Mouse (Mus musculus) stomach, postnatal 0 days (tissue): Measurements from ENCODE around the gene Col18a1. TPM values are rescaled to one million over a fixed set of nuclear protein-coding genes. Genes with fewer than 3 reads are reported as not detected.

Source experiments
- ATAC-seq: fragments of 200-750 bp; cut with Nextera tagmentation; 2 replicates; pipeline ENCODE4 v1.8.0; 2017; ENCODE audit not compliant: low FRiP score, low TSS enrichment
- DNase-seq: peaks from one replicate; pipeline ENCODE4 v3.0.0-alpha.2; 2016; ENCODE audit warnings: low spot score
- H3K27ac ChIP-seq: fragments of 300-500 bp; sonication (generic); replicated peaks from 2 replicates; pipeline ENCODE4 v1.5.1; 2014; ENCODE audit warnings: mild to moderate bottlenecking, control low read depth
- H3K27me3 ChIP-seq: fragments of 300-500 bp; sonication (generic); 2 replicates; pipeline ENCODE4 v1.6.1; 2014; ENCODE audit warnings: low read length; ENCODE audit not compliant: control insufficient read depth, insufficient read depth
- H3K36me3 ChIP-seq: fragments of 300-500 bp; sonication (generic); 2 replicates; pipeline ENCODE4 v1.6.1; 2014; ENCODE audit warnings: low read length, mixed read lengths; ENCODE audit not compliant: control insufficient read depth, insufficient read depth
- H3K4me1 ChIP-seq: fragments of 300-500 bp; sonication (generic); replicated peaks from 2 replicates; pipeline ENCODE4 v1.6.1; 2014; ENCODE audit warnings: antibody characterized with exemption; ENCODE audit not compliant: control insufficient read depth, insufficient read depth
- H3K4me2 ChIP-seq: fragments of 300-500 bp; sonication (generic); replicated peaks from 2 replicates; pipeline ENCODE4 v1.6.1; 2014; ENCODE audit warnings: low read depth, mild to moderate bottlenecking, control low read depth, moderate library complexity
- H3K4me3 ChIP-seq: fragments of 300-500 bp; sonication (generic); 2 replicates; pipeline ENCODE4 v1.5.1; 2014; ENCODE audit warnings: low read depth, low read length, control low read depth
- H3K9ac ChIP-seq: fragments of 300-500 bp; sonication (generic); 2 replicates; pipeline ENCODE4 v1.6.1; 2014; ENCODE audit warnings: mild to moderate bottlenecking, low read length, control low read depth, mixed read lengths
- H3K9me3 ChIP-seq: fragments of 300-500 bp; sonication (generic); 2 replicates; pipeline ENCODE4 v1.6.1; 2016; ENCODE audit warnings: low read length; ENCODE audit not compliant: control insufficient read depth
- CTCF ChIP-seq: IDR thresholded peaks from 2 replicates; pipeline ENCODE4 v1.5.1; 2016; ENCODE audit warnings: antibody characterized with exemption, low read depth, mild to moderate bottlenecking, moderate library complexity
- EP300 ChIP-seq: optimal IDR thresholded peaks from 2 replicates; pipeline ENCODE3; 2016; ENCODE audit warnings: antibody characterized with exemption
- WGBS: fragments of 180-500 bp; shearing (Covaris S2); extraction: QIAGEN DNeasy Blood & Tissue Kit; methylation state at CpG from one replicate; pipeline ENCODE4 v1.1.7; 2014; 5-methylcytosine and 5-hydroxymethylcytosine counted together
- polyA plus RNA-seq: library from polyadenylated mRNA; unstranded; fragments of >200 nt; fragmentation: Nextera tagmentation; extraction: Ambion mirVana; gene quantifications from 2 replicates; pipeline ENCODE4 v1.2.1, GENCODE M21; 2015

Col18a1 gene
- polyA plus RNA-seq, 1 experiment from 2014 or later = 26.3 TPM

DNA sequence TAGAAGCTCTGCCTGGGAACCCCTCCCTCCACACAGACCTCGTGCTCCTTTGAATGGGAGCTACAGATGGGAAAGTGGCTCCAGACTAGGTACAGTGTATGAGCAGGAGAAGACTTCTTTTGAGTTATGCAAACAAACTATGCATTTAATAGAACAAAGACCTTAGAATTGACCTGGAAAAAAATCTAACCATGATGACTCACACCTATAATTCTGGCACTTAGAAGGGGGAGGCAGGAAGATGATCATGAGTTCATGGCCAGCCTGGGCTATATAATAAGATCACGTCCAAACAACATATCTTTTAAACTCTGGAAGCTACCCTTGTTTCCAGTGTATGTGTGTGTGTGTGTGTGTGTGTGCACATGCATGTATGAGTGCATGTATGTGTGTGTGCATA, 149.3 kb downstream of the Col18a1 start:
- WGBS = 57% methylated on average over 2 of the region's 2 CpGs
- no peaks in the 10 kb centered on the region for H3K9me3 ChIP-seq

DNA sequence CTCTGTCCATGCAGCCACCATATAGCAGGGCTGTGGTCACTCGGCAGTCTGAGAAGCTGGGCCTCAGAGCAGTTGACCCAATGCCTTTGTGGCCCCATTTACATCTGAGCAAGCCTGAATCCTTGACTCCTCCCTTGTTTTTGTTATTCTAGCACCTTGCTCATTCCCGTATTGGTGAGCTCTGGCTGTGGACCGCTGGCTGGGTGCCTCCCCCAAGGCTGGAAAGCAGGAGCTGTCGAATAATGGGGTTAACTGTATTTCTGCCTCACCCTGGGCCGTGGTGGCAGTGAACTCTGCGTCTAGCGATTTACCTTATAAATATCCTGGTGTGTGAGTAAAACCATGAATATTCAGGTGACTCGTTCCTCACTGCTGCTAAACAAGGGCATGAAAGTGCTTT, 149.8 kb downstream of the Col18a1 start:
- TF ChIP-seq EP300 (no peak), CTCF (no peak)
- Histone ChIP-seq H3K9ac (no peak overlapping the region), H3K4me2 (no peak overlapping the region), H3K4me1 (no peaks in the 10 kb centered on the region), H3K36me3 (no peaks in the 10 kb centered on the region), H3K27ac (no peak overlapping the region), H3K9me3 (no peaks in the 10 kb centered on the region), H3K27me3 (no peaks in the 10 kb centered on the region), H3K4me3 (no peak overlapping the region)
- no peak for DNase-seq
- 44% methylated on average over 8 of the region's 8 CpGs for WGBS
- ATAC-seq = no peak

More for the DNA sequence above, 149.3 kb downstream of the Col18a1 start:
- no peak overlapping the region for H3K27ac ChIP-seq
- no peak overlapping the region for H3K9ac ChIP-seq
- TF ChIP-seq EP300 (no peak), CTCF (no peak)
- no peak overlapping the region for H3K4me2 ChIP-seq
- ATAC-seq = no peak
- no peaks in the 10 kb centered on the region for H3K36me3 ChIP-seq
- no peaks in the 10 kb centered on the region for H3K4me1 ChIP-seq
- DNase-seq = no peak
- no peak overlapping the region for H3K4me3 ChIP-seq
- H3K27me3 ChIP-seq = no peaks in the 10 kb centered on the region

DNA sequence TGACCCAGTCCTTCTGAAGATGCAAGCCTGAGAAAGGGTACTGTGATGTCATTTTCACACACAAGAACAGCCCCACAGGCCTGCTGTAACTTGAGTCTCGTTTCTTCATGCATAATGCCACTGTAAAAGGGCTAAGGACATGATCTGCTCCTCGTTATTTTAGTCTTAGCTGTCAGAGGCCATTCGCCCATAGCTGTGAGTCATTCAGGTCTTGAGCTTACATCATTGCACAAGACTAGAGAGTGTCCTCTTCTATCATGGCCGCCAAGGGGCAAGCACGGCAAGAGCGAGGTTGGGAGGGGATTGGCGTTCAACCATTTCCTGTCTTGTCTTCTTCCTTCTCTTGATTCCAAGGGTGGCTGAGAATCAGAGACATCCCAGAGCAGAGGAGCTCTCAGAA, 150.3 kb downstream of the Col18a1 start:
- Histone ChIP-seq H3K9me3 (no peaks in the 10 kb centered on the region), H3K4me2 (no peak overlapping the region), H3K27ac (no peak overlapping the region), H3K36me3 (no peaks in the 10 kb centered on the region), H3K4me1 (no peaks in the 10 kb centered on the region), H3K9ac (no peak overlapping the region), H3K4me3 (no peak overlapping the region), H3K27me3 (no peaks in the 10 kb centered on the region)
- ATAC-seq = no peak
- TF ChIP-seq EP300 (no peak), CTCF (no peak)
- no peak for DNase-seq
- 74% methylated on average over 7 of the region's 7 CpGs for WGBS

DNA sequence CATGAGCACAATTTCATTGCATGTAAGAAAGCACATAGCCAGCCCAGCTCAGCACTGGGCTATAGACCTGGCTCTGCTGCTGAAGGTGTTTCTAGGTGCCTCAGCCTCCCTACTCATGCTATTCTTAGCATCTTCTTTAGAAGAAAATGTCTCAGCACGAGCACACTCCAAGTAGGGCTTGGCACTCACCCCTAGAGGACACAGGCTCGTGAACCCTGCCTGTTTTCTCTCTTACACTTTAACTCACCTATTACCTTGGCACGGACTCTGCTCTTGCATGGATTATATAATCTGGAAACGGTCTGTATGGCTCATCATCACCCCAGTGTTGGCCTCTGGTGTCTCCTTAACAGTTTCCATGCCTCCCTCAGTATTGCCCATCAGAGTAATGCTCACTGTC, 154.7 kb downstream of the Col18a1 start:
- H3K27me3 ChIP-seq = no peaks in the 10 kb centered on the region
- DNase-seq (no peak), ATAC-seq (no peak)
- 80% methylated on average over 4 of the region's 4 CpGs for WGBS
- H3K27ac ChIP-seq = no peak overlapping the region
- H3K4me1 ChIP-seq = no peaks in the 10 kb centered on the region
- H3K9me3 ChIP-seq = no peaks in the 10 kb centered on the region
- no peak overlapping the region for H3K9ac ChIP-seq
- no peak for TF ChIP-seq CTCF
- no peak for TF ChIP-seq EP300
- H3K36me3 ChIP-seq = no peaks in the 10 kb centered on the region
- no peak overlapping the region for H3K4me3 ChIP-seq
- no peak overlapping the region for H3K4me2 ChIP-seq

DNA sequence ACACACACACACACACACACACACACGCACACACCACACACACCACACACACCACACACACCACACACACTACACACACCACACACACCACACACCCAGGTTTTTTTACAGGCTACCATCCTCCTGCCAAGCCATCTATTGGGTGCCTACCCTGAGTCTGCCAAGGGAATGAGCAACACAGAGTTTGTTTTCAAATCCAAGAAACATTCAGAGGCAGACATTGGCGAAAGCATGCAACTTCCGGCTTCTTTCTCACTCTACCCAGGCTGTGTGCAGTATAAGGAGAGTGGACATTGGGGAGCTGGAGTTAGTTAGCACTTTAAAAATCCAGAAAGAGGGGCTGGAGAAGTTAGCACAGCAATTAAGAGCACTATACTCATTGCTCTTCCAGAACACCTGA, 157.7 kb downstream of the Col18a1 start:
- Histone ChIP-seq H3K36me3 (no peaks in the 10 kb centered on the region), H3K4me2 (no peak overlapping the region), H3K9ac (no peak overlapping the region), H3K27me3 (no peaks in the 10 kb centered on the region), H3K27ac (no peak overlapping the region), H3K4me3 (no peak overlapping the region), H3K4me1 (no peaks in the 10 kb centered on the region), H3K9me3 (no peaks in the 10 kb centered on the region)
- no peak for ATAC-seq
- no peak for DNase-seq
- no peak for TF ChIP-seq EP300
- TF ChIP-seq CTCF = no peak
- WGBS = 61% methylated on average over 3 of the region's 3 CpGs

DNA sequence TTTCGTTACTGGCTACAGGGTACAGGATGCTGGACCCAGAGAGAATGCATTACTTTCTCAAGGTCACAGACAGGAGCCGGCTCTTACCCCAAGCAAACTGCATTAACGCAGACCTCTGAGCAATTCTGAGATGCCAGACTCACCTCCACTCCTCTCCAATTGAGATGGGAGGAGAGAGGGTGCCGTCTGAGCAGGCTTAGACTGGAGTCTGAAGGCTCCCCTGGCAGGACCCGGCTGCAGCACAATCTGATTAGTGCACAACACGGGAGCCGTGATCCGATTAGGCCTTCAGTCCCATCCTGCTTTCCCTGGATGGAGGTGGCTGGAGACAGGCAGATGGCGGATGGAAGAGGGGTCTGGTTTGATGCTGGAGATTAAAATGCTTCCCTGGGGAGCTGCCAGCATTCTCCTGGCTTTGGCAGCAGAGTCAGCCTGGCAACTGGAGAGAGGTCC, 158.2 kb downstream of the Col18a1 start:
- WGBS = 27% methylated on average over 9 of the region's 9 CpGs
- Histone ChIP-seq H3K9me3 (no peaks in the 10 kb centered on the region), H3K4me2 (no peak overlapping the region; the same call in 1 of the 2 replicates), H3K4me3 (no peak overlapping the region), H3K9ac (no peak overlapping the region), H3K4me1 (no peaks in the 10 kb centered on the region), H3K36me3 (no peaks in the 10 kb centered on the region), H3K27me3 (no peaks in the 10 kb centered on the region), H3K27ac (no peak overlapping the region)
- DNase-seq = peak; percentile 24
- peak; percentile 36; the same call in 1 of the 2 replicates for ATAC-seq
- TF ChIP-seq EP300 (no peak), CTCF (no peak)
